Mouse (Mus musculus) brain, embryonic 14.5 days (tissue): ENCODE results near the gene March11.

Experiments
- CTCF ChIP-seq: fragments of 200-500 bp; IDR thresholded peaks from 2 replicates; pipeline ENCODE4 v1.5.1; 2012; ENCODE audit warnings: inconsistent platforms, mild to moderate bottlenecking, moderate library complexity, borderline replicate concordance; ENCODE audit not compliant: insufficient read depth, insufficient read length; ENCODE audit errors: extremely low read depth
- POLR2A ChIP-seq: fragments of 200-500 bp; IDR thresholded peaks from 2 replicates; pipeline ENCODE4 v1.6.1; 2012; ENCODE audit warnings: mild to moderate bottlenecking, inconsistent platforms, borderline replicate concordance; ENCODE audit not compliant: poor library complexity, insufficient read depth, insufficient read length, severe bottlenecking; ENCODE audit errors: extremely low read depth

DNA sequence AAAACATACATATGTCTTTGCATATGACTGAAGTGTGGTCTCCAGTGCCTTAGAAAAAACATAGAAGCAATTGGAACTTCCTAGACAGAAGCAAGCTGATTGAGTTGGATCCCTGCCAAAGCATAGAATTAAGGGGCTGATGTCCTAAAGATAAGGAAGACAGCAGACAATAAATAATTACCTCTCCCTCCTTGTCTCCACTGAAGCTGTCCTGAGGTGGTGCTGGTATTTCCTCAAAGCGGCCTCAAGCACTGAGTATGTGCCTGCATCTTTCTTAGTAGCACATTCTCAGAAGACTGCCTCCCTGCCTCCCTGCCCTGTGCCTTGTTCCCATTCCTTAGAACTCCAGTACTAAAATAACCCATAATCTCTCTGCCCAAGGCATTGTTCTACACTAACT, 15.6 kb upstream of the March11 start:
- TF ChIP-seq CTCF (no peak), POLR2A (no peak)
